Mouse (Mus musculus): ENCODE results near the gene Foxred1. TPM values are rescaled to one million over a fixed set of nuclear protein-coding genes. Genes with fewer than 3 reads are reported as not detected.

The Foxred1 gene
- polyA plus RNA-seq, 1 experiment = 18.6 TPM

DNA sequence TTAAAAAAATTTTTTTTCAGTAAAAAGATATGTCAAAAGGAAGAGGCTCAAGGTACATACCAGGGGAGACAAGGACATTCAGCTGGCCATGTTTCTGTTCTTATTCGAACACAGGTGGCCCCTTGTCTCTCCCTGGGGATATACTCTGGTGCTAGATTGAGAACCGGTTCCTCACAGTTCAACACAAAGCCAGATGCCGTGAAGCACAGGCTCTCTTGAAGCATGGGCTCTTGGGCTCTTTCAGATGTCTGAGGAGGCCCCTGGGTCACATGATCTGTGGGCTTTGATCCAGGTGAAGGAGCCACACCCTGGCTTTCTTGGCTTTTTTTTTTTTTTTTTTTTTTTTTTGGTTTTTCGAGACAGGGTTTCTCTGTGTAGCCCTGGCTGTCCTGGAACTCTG lies 24.4 kb downstream of the Foxred1 start:
- TF ChIP-seq USF1 (IDR thresholded peaks at IDR 0.05; ENCODE audit: low read depth) (no peak), TCF3 (IDR thresholded peaks at IDR 0.05; ENCODE audit: insufficient read length, low read depth) (no peak)

DNA sequence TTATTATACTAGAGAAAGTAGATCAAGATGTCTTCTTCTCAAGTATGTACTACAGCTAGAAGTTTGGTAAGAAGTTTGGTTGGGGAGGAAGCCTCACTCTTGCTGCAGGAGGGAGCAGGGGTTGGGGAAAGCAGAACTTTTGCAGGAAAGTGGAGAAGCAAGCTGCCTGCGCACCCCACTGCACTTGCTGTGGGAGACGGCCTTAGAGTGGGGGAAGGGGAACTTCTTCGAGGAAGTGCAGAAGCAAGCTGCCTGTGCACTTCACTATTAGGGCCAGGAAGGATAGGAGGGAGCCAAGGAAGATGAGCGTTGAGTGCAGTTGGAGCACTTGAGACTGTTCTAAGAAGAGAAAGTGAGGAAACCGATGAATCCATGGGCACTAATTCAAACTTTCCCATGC lies 27.5 kb downstream of the Foxred1 start:
- TF ChIP-seq POLR2A (IDR thresholded peaks at IDR 0.05; ENCODE audit: insufficient read length, low read depth) (no peak), SRF (IDR thresholded peaks at IDR 0.05; ENCODE audit: control insufficient read depth, insufficient read length, low read depth) (no peak), CEBPB (IDR thresholded peaks at IDR 0.05; ENCODE audit: insufficient read depth, poor library complexity, severe bottlenecking) (no peak), POLR2AphosphoS2 (IDR thresholded peaks at IDR 0.05; ENCODE audit: insufficient read length, low read depth) (no peak), TCF3 (IDR thresholded peaks at IDR 0.05; ENCODE audit: insufficient read length, low read depth) (no peak), USF1 (IDR thresholded peaks at IDR 0.05; ENCODE audit: low read depth) (no peak), MYOD1 (IDR thresholded peaks at IDR 0.05; ENCODE audit: control insufficient read depth in 1 of 3, insufficient read length in 2 of 3, low read depth in 2 of 3) (no peak), TCF12 (IDR thresholded peaks at IDR 0.05; ENCODE audit: insufficient read depth, poor library complexity, severe bottlenecking) (no peak)
- Histone ChIP-seq H3K4me2 (ENCODE audit: low read depth) (no peak overlapping the region), H3K36me3 (ENCODE audit: control insufficient read depth, insufficient read depth) (no peaks in the 10 kb centered on the region), H3K4me3 (no peak overlapping the region), H3K27me3 (ENCODE audit: control insufficient read depth, insufficient read depth, insufficient read length) (no peaks in the 10 kb centered on the region), H3K79me2 (ENCODE audit: control insufficient read depth, insufficient read depth) (no peaks in the 10 kb centered on the region), H3ac (ENCODE audit: control insufficient read depth, insufficient read length) (no peak overlapping the region)

More for the DNA sequence above, 24.4 kb downstream of the Foxred1 start:
- H3K4me3 ChIP-seq = no peak overlapping the region
- no peaks in the 10 kb centered on the region for H3K36me3 ChIP-seq (ENCODE audit: control insufficient read depth, insufficient read depth)
- H3ac ChIP-seq (ENCODE audit: control insufficient read depth, insufficient read length) = no peak overlapping the region
- no peak overlapping the region for H3K4me2 ChIP-seq (ENCODE audit: low read depth)
- no peaks in the 10 kb centered on the region for H3K79me2 ChIP-seq (ENCODE audit: control insufficient read depth, insufficient read depth)
- H3K27me3 ChIP-seq (ENCODE audit: control insufficient read depth, insufficient read depth, insufficient read length) = no peaks in the 10 kb centered on the region

DNA sequence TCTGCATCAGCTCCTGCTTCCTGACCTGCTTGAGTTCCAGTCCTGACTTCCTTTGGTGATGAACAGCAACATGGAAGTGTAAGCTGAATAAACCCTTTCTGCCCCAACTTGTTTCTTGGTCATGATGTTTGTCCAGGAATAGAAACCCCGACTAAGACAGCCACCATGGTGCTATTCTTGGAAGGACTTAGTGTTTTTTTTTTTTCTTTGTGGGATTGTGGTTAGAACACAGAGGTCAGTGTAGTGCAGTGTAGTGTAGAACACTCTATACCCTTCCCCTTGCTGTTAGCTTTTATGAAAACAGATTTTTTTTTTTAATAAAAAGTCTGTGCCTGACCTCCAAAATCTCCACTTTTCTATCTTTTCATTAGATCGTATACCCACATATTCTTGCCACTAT lies 28.0 kb downstream of the Foxred1 start:
- H3K36me3 ChIP-seq (ENCODE audit: control insufficient read depth, insufficient read depth) = no peaks in the 10 kb centered on the region
- TF ChIP-seq MAX (IDR thresholded peaks at IDR 0.05; ENCODE audit: low read depth) = no peak
- no peak for TF ChIP-seq E2F4 (IDR thresholded peaks at IDR 0.05; ENCODE audit: insufficient read depth)
- TF ChIP-seq MYOG (IDR thresholded peaks at IDR 0.05; ENCODE audit: control insufficient read depth in 1 of 3, insufficient read depth in 1 of 3, insufficient read length in 2 of 3, low read depth in 2 of 3) = no peak
- TF ChIP-seq MYOD1 (IDR thresholded peaks at IDR 0.05; ENCODE audit: control insufficient read depth in 1 of 3, insufficient read length in 2 of 3, low read depth in 2 of 3) = no peak
- no peak for TF ChIP-seq SRF (IDR thresholded peaks at IDR 0.05; ENCODE audit: control insufficient read depth, insufficient read length, low read depth)
- no peak for TF ChIP-seq REST (IDR thresholded peaks at IDR 0.05; ENCODE audit: insufficient read depth, insufficient read length)
- no peak for TF ChIP-seq USF1 (IDR thresholded peaks at IDR 0.05; ENCODE audit: low read depth)
- no peak for TF ChIP-seq TCF12 (IDR thresholded peaks at IDR 0.05; ENCODE audit: insufficient read depth, poor library complexity, severe bottlenecking)
- TF ChIP-seq POLR2AphosphoS2 (IDR thresholded peaks at IDR 0.05; ENCODE audit: insufficient read length, low read depth) = no peak
- TF ChIP-seq POLR2A (IDR thresholded peaks at IDR 0.05; ENCODE audit: insufficient read length, low read depth) = no peak
- no peak for TF ChIP-seq TCF3 (IDR thresholded peaks at IDR 0.05; ENCODE audit: insufficient read length, low read depth)
- TF ChIP-seq CEBPB (IDR thresholded peaks at IDR 0.05; ENCODE audit: insufficient read depth, poor library complexity, severe bottlenecking) = no peak
- H3K79me2 ChIP-seq (ENCODE audit: control insufficient read depth, insufficient read depth) = no peaks in the 10 kb centered on the region
- H3K4me2 ChIP-seq (ENCODE audit: low read depth) = no peak overlapping the region
- no peaks in the 10 kb centered on the region for H3K27me3 ChIP-seq (ENCODE audit: control insufficient read depth, insufficient read depth, insufficient read length)
- H3K4me3 ChIP-seq = no peak overlapping the region
- H3ac ChIP-seq (ENCODE audit: control insufficient read depth, insufficient read length) = no peak overlapping the region

DNA sequence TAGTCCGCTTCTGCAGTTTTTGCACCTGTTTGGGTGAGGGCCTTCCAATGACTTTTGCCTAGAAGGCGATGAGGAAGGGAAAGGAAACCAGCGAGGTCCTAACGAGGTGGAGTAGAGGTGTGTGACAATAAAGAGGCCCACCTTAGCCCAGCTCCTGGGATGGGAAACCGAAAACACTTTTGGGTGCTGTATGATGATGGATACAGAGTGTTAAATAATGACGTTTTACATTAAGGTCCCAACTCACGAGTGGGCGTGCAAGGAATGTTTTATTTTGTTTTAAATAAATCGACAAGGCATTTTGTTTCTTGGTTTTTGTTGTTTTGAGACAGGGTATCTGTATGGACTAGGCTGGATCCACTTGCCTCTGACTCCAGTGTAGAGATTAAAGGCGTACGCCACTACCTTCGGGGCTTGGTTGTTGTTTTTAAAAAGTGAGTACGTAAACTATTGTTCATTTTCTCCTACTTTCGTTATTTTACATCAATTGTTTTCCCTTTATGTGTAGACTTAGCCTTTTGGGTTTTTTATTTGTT lies 34.7 kb downstream of the Foxred1 start:
- Histone ChIP-seq H3K36me3 (ENCODE audit: control insufficient read depth, insufficient read depth) (no peaks in the 10 kb centered on the region), H3K4me3 (peak overlapping the region; percentile 68), H3K4me2 (ENCODE audit: low read depth) (peak overlapping the region; percentile 80), H3K27me3 (ENCODE audit: control insufficient read depth, insufficient read depth, insufficient read length) (no peaks in the 10 kb centered on the region), H3ac (ENCODE audit: control insufficient read depth, insufficient read length) (peak overlapping the region; percentile 3), H3K79me2 (ENCODE audit: control insufficient read depth, insufficient read depth) (peaks cover 8% of the 10 kb centered on the region)
- peak in 1 of 3 experiments; percentile 26 for TF ChIP-seq MYOD1 (IDR thresholded peaks at IDR 0.05; ENCODE audit: control insufficient read depth in 1 of 3, insufficient read length in 2 of 3, low read depth in 2 of 3)
- no peak for TF ChIP-seq REST (IDR thresholded peaks at IDR 0.05; ENCODE audit: insufficient read depth, insufficient read length)

DNA sequence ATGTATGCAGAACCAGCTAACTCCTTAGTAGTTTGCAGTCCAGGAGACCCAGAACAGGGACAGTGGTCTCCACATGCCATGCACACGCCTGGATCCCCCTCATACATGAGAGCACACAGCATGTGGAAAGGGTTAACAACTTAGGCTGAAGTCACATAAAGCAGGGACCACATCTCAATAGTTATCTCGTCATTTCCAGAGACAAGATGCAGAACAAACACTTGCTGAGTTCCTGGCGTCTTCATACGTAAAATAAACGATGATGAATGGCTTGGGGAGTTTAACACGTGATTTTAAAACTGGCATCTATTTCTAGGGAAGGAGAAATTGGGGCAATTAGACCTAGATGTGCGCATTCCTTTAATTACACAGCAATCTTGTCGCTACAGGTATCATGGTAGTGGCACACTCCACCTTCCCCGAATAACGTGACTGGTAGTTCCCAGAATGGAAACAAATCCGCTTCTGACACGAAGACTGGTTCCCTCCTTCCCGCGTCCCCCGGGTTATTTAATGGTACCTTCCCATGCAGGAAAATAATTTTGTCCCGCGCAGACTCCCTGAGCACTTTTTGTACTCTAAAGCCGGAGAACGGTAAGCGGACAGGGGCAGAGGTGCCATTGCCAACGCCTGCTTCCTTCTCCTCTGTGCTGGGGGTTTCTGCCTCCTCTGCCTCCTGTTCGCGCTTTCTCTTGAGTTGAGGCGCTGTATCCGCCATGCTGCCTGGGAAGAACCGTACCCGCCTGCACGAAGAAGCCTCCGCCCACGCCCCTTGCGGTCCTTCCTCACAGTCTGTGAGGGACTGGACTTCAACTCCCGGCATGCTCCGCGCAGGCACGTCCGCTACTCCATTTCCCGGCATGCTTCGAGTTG lies 35.4 kb downstream of the Foxred1 start, which contains the start of gene Dcps:
Dcps (minus strand) TSS at position 811 of the 873 bp plus-strand sequence.
- H3K27me3 ChIP-seq (ENCODE audit: control insufficient read depth, insufficient read depth, insufficient read length) = no peaks in the 10 kb centered on the region
- TF ChIP-seq TCF12 (IDR thresholded peaks at IDR 0.05; ENCODE audit: insufficient read depth, poor library complexity, severe bottlenecking) = no peak
- TF ChIP-seq CEBPB (IDR thresholded peaks at IDR 0.05; ENCODE audit: insufficient read depth, poor library complexity, severe bottlenecking) = no peak
- TF ChIP-seq MAX (IDR thresholded peaks at IDR 0.05; ENCODE audit: low read depth) = no peak
- TF ChIP-seq POLR2A (IDR thresholded peaks at IDR 0.05; ENCODE audit: insufficient read length, low read depth) = peak; percentile 70
- no peak for TF ChIP-seq SRF (IDR thresholded peaks at IDR 0.05; ENCODE audit: control insufficient read depth, insufficient read length, low read depth)
- no peak for TF ChIP-seq TCF3 (IDR thresholded peaks at IDR 0.05; ENCODE audit: insufficient read length, low read depth)
- TF ChIP-seq E2F4 (IDR thresholded peaks at IDR 0.05; ENCODE audit: insufficient read depth) = peak; percentile 20
- TF ChIP-seq REST (IDR thresholded peaks at IDR 0.05; ENCODE audit: insufficient read depth, insufficient read length) = no peak
- peak in 1 of 3 experiments; percentile 29 for TF ChIP-seq MYOG (IDR thresholded peaks at IDR 0.05; ENCODE audit: control insufficient read depth in 1 of 3, insufficient read depth in 1 of 3, insufficient read length in 2 of 3, low read depth in 2 of 3)
- peak in 1 of 3 experiments; percentile 22 for TF ChIP-seq MYOD1 (IDR thresholded peaks at IDR 0.05; ENCODE audit: control insufficient read depth in 1 of 3, insufficient read length in 2 of 3, low read depth in 2 of 3)
- TF ChIP-seq POLR2AphosphoS2 (IDR thresholded peaks at IDR 0.05; ENCODE audit: insufficient read length, low read depth) = peak; percentile 66
- peak; percentile 26 for TF ChIP-seq USF1 (IDR thresholded peaks at IDR 0.05; ENCODE audit: low read depth)
- peak within 1 kb of the TSS; percentile 98 for H3K4me2 ChIP-seq (ENCODE audit: low read depth)

More for the DNA sequence above, 35.4 kb downstream of the Foxred1 start, which contains the start of gene Dcps:
- Histone ChIP-seq H3ac (ENCODE audit: control insufficient read depth, insufficient read length) (peak within 1 kb of the TSS; percentile 3), H3K36me3 (ENCODE audit: control insufficient read depth, insufficient read depth) (peaks cover 5% of the 10 kb centered on the region), H3K79me2 (ENCODE audit: control insufficient read depth, insufficient read depth) (peaks cover 8% of the 10 kb centered on the region), H3K4me3 (peak within 1 kb of the TSS; percentile 68)
